Mouse (Mus musculus): ENCODE measurements around the gene Bhlhe41.
A peak's percentile ranks its signal among the peaks of the same experiment; 100 is the strongest.

Bhlhe41 gene

GRCm38 (mm10) chr6:145832927-145833326 is 32.4 kb downstream of the Bhlhe41 start:
- no peak for DNase-seq

GRCm38 (mm10) chr6:145830617-145831016 is 34.7 kb downstream of the Bhlhe41 start:
- no peak for DNase-seq

GRCm38 (mm10) chr6:145830117-145830516 is 35.2 kb downstream of the Bhlhe41 start:
- peak; percentile 64 to 84 for DNase-seq

- DNase-seq, result no peak
Observed at GRCm38 (mm10) chr6:145829062-145829835, 36.1 kb downstream of the Bhlhe41 start.

GRCm38 (mm10) chr6:145826305-145826704 is 39.1 kb downstream of the Bhlhe41 start:
- peak in 1 of 2 experiments; percentile 34 for DNase-seq

GRCm38 (mm10) chr6:145823588-145824234 is 41.6 kb downstream of the Bhlhe41 start:
- DNase-seq, result peak; percentile 59 to 62

- no peak for DNase-seq
Observed at GRCm38 (mm10) chr6:145823103-145823502, 42.3 kb downstream of the Bhlhe41 start.

- DNase-seq, result no peak
Observed at GRCm38 (mm10) chr6:145822218-145822617, 43.1 kb downstream of the Bhlhe41 start.

- no peak for DNase-seq
Observed at GRCm38 (mm10) chr6:145819151-145819550, 46.2 kb downstream of the Bhlhe41 start.

GRCm38 (mm10) chr6:145815200-145815599 is 50.2 kb downstream of the Bhlhe41 start:
- no peak for DNase-seq

- DNase-seq, result peak in 1 of 2 experiments; percentile 55
Observed at GRCm38 (mm10) chr6:145811174-145811573, 54.2 kb downstream of the Bhlhe41 start.

- no peak for DNase-seq
Observed at GRCm38 (mm10) chr6:145810015-145810414, 55.3 kb downstream of the Bhlhe41 start.

GRCm38 (mm10) chr6:145809566-145809965 is 55.8 kb downstream of the Bhlhe41 start:
- peak in 1 of 2 experiments; percentile 41 for DNase-seq

Data from kidney, postnatal 36 days (tissue).